Mouse (Mus musculus): ENCODE measurements at regions not wholly inside any gene's neighbourhood (a gene's known extent, or its start where the extent isn't known, plus 50 kb on each side); places are given as distances from the start of the nearest gene placed in this dataset.

DNA sequence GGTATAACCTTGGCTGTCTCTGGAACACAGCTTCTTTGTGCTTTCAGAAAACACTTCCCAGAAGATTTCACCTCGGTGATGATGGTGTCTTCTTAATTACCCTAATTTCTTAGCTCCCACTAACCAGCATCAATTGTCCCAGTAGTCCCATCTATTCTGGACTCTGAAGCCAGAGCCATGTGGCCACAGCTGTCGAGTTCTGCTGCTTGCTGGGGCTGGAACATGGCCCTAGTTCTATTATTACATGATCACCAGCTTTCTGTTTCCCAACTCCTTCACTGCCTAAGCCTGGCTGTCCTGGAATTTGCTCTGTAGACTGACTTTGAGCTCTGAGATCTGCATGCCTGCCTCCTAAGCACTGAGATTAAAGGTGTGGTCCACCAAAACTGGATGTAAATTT, 145.6 kb upstream of the Samsn1 start:
- H3K27me3 ChIP-seq (ENCODE audit: control insufficient read depth, insufficient read depth, low read length): no peaks in the 10 kb centered on the region
- WGBS: 47% methylated on average over 2 of the region's 2 CpGs
- H3K4me1 ChIP-seq (ENCODE audit: control insufficient read depth, insufficient read depth, low read length): no peaks in the 10 kb centered on the region
- H3K36me3 ChIP-seq (ENCODE audit: control insufficient read depth, insufficient read depth, low read length): no peaks in the 10 kb centered on the region
- H3K9ac ChIP-seq (ENCODE audit: low read depth, low read length): no peak overlapping the region
- no peaks in the 10 kb centered on the region for H3K79me2 ChIP-seq (replicated peaks; ENCODE audit: control insufficient read depth, insufficient read depth, low read length)
- peak; percentile 22 to 27 for DNase-seq
- intact Hi-C loops (cut with DNase I): no loop called here
- TF ChIP-seq CTCF (IDR thresholded peaks at IDR 0.05): no peak
- no peak for TF ChIP-seq POLR2A (IDR thresholded peaks at IDR 0.05; ENCODE audit: insufficient read depth, low read depth, low read length)
- H3K27ac ChIP-seq: no peak overlapping the region
- no peak overlapping the region for H3K4me3 ChIP-seq

DNA sequence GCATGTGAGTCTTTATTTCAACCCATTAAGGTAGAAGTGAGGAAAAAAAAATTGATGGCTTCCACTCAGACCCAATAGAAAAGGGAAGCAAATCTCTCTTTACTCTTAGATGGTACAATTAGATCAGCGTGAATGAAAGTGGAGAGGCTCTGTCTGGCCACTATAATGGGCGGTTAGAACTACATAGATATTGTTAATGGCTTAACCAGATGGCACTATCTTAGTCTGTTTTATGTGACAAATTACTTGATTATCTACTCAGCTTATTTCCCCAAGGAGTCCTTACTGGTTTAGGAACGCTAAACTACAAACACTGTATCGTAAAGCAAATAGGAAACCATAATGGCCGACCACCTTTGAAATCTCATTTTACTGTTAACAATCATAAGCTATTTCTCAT, 138.8 kb upstream of the Samsn1 start:
- 71% methylated on average over 5 of the region's 5 CpGs for WGBS
- Histone ChIP-seq H3K4me3 (no peak overlapping the region), H3K4me1 (ENCODE audit: control insufficient read depth, insufficient read depth, low read length) (no peaks in the 10 kb centered on the region), H3K79me2 (replicated peaks; ENCODE audit: control insufficient read depth, insufficient read depth, low read length) (no peaks in the 10 kb centered on the region), H3K27ac (no peak overlapping the region), H3K27me3 (ENCODE audit: control insufficient read depth, insufficient read depth, low read length) (no peaks in the 10 kb centered on the region), H3K36me3 (ENCODE audit: control insufficient read depth, insufficient read depth, low read length) (no peaks in the 10 kb centered on the region), H3K9ac (ENCODE audit: low read depth, low read length) (no peak overlapping the region)
- intact Hi-C loops (cut with DNase I): no loop called here
- no peak for TF ChIP-seq POLR2A (IDR thresholded peaks at IDR 0.05; ENCODE audit: insufficient read depth, low read depth, low read length)
- no peak for TF ChIP-seq CTCF (IDR thresholded peaks at IDR 0.05)
- no peak for TF ChIP-seq EP300 (IDR thresholded peaks at IDR 0.05; ENCODE audit: insufficient read depth, low read depth, low read length)
- DNase-seq: no peak

GRCm38 (mm10) chr16:76158585-76158984, 136.5 kb upstream of the Samsn1 start:
- Histone ChIP-seq H3K27me3 (ENCODE audit: control insufficient read depth, insufficient read depth, low read length) (no peaks in the 10 kb centered on the region), H3K4me3 (no peak overlapping the region), H3K79me2 (replicated peaks; ENCODE audit: control insufficient read depth, insufficient read depth, low read length) (no peaks in the 10 kb centered on the region), H3K27ac (no peak overlapping the region), H3K36me3 (ENCODE audit: control insufficient read depth, insufficient read depth, low read length) (no peaks in the 10 kb centered on the region), H3K4me1 (ENCODE audit: control insufficient read depth, insufficient read depth, low read length) (no peaks in the 10 kb centered on the region), H3K9ac (ENCODE audit: low read depth, low read length) (no peak overlapping the region)
- TF ChIP-seq EP300 (IDR thresholded peaks at IDR 0.05; ENCODE audit: insufficient read depth, low read depth, low read length): no peak
- no peak for TF ChIP-seq CTCF (IDR thresholded peaks at IDR 0.05)
- TF ChIP-seq POLR2A (IDR thresholded peaks at IDR 0.05; ENCODE audit: insufficient read depth, low read depth, low read length): no peak
- 95% methylated on average over 7 of the region's 7 CpGs for WGBS
- no peak for DNase-seq
- intact Hi-C loops (cut with DNase I): no loop called here

DNA sequence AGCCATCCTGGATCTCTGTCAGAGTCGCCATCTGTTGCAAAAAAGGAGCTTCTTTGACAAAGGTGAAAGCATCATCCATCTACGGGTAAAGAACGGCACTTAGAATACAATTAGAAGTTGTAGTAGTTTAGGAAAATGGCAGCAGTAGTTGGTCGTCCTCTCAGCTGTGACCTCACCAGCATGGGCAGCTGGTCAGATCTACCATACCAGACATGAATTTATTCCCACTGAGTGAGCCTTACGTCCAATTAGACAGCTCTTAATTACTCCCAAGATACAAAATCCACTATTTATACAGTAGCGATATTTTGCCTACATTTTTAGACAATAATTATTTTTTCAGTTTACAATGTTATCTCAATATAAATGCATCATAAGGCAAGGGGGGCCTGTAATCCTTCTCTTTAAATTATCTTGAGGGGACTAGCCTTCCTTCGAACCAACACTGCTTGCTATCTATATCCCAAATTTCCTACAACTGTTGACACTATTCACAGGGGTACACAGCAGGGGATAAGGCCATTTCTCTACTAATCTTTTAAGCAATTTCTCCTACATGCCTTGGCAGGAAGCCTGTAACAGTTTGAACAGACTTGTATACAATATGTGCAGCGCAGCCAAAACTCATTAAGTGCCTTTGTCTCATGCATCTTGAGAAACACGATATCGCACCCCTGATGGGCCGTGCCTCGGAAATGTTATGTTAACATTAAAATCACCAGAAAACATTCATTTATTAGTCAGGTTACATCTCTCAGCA, 131.9 kb upstream of the Samsn1 start:
- Histone ChIP-seq H3K79me2 (replicated peaks; ENCODE audit: control insufficient read depth, insufficient read depth, low read length) (no peaks in the 10 kb centered on the region), H3K9ac (ENCODE audit: low read depth, low read length) (no peak overlapping the region), H3K4me3 (no peak overlapping the region), H3K4me1 (ENCODE audit: control insufficient read depth, insufficient read depth, low read length) (no peaks in the 10 kb centered on the region), H3K36me3 (ENCODE audit: control insufficient read depth, insufficient read depth, low read length) (no peaks in the 10 kb centered on the region), H3K27ac (no peak overlapping the region), H3K27me3 (ENCODE audit: control insufficient read depth, insufficient read depth, low read length) (no peaks in the 10 kb centered on the region)
- intact Hi-C loops (cut with DNase I): no loop called here
- DNase-seq: no peak
- TF ChIP-seq CTCF (IDR thresholded peaks at IDR 0.05): no peak
- no peak for TF ChIP-seq POLR2A (IDR thresholded peaks at IDR 0.05; ENCODE audit: insufficient read depth, low read depth, low read length)
- TF ChIP-seq EP300 (IDR thresholded peaks at IDR 0.05; ENCODE audit: insufficient read depth, low read depth, low read length): no peak
- WGBS: 71% methylated on average over 12 of the region's 12 CpGs

DNA sequence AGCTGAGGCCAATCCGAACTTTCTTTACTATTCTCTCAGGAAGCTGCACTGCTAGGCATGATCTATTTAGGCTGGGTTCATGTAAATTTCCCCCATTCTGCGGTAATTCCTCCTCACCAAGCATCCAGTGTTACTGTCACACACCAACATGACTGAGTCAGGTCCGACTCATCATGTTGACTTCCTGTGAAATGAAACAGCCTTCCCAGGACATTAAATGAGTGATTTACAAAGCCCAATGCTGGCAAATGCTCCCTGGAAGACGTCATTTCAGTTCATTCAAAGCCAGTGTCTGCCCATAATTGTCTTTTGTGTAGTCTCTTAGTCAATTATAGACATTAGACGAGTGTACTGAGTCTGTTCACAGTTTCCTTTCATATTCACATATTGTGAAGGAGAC, 127.5 kb upstream of the Samsn1 start:
- Histone ChIP-seq H3K79me2 (replicated peaks; ENCODE audit: control insufficient read depth, insufficient read depth, low read length) (no peaks in the 10 kb centered on the region), H3K4me3 (no peak overlapping the region), H3K9ac (ENCODE audit: low read depth, low read length) (no peak overlapping the region), H3K4me1 (ENCODE audit: control insufficient read depth, insufficient read depth, low read length) (no peaks in the 10 kb centered on the region), H3K27me3 (ENCODE audit: control insufficient read depth, insufficient read depth, low read length) (no peaks in the 10 kb centered on the region), H3K27ac (no peak overlapping the region), H3K36me3 (ENCODE audit: control insufficient read depth, insufficient read depth, low read length) (no peaks in the 10 kb centered on the region)
- DNase-seq: no peak
- TF ChIP-seq EP300 (IDR thresholded peaks at IDR 0.05; ENCODE audit: insufficient read depth, low read depth, low read length) (no peak), POLR2A (IDR thresholded peaks at IDR 0.05; ENCODE audit: insufficient read depth, low read depth, low read length) (no peak), CTCF (IDR thresholded peaks at IDR 0.05) (no peak)
- WGBS: 56% methylated on average over 5 of the region's 5 CpGs
- intact Hi-C loops (cut with DNase I): no loop called here

- intact Hi-C loops (cut with DNase I): no loop called here
- Histone ChIP-seq H3K27ac (no peak overlapping the region), H3K79me2 (replicated peaks; ENCODE audit: control insufficient read depth, insufficient read depth, low read length) (no peaks in the 10 kb centered on the region), H3K9ac (ENCODE audit: low read depth, low read length) (no peak overlapping the region), H3K27me3 (ENCODE audit: control insufficient read depth, insufficient read depth, low read length) (no peaks in the 10 kb centered on the region), H3K4me3 (no peak overlapping the region), H3K36me3 (ENCODE audit: control insufficient read depth, insufficient read depth, low read length) (no peaks in the 10 kb centered on the region), H3K4me1 (ENCODE audit: control insufficient read depth, insufficient read depth, low read length) (no peaks in the 10 kb centered on the region)
- 76% methylated on average over 2 of the region's 2 CpGs for WGBS
- TF ChIP-seq EP300 (IDR thresholded peaks at IDR 0.05; ENCODE audit: insufficient read depth, low read depth, low read length): no peak
- TF ChIP-seq POLR2A (IDR thresholded peaks at IDR 0.05; ENCODE audit: insufficient read depth, low read depth, low read length): no peak
- no peak for TF ChIP-seq CTCF (IDR thresholded peaks at IDR 0.05)
- DNase-seq: no peak
Observed at GRCm38 (mm10) chr16:76133892-76134291, 111.8 kb upstream of the Samsn1 start.

Measured in heart, adult 2 months (tissue).